Mouse (Mus musculus): ENCODE results near the gene Ctnnbip1.

- no peak for TF ChIP-seq MAX (IDR thresholded peaks at IDR 0.05)
- TF ChIP-seq CTCF (IDR thresholded peaks at IDR 0.05; ENCODE audit: control insufficient read depth, insufficient read depth, insufficient read length), result no peak
- no peak for TF ChIP-seq CEBPB (IDR thresholded peaks at IDR 0.05; ENCODE audit: low read depth)
- TF ChIP-seq MYOG (IDR thresholded peaks at IDR 0.05; ENCODE audit: control insufficient read depth, extremely low read depth, insufficient read length), result no peak
- no peak for TF ChIP-seq FOSL1 (IDR thresholded peaks at IDR 0.05; ENCODE audit: insufficient read depth, low read length, poor library complexity, severe bottlenecking)
- TF ChIP-seq MYOD1 (IDR thresholded peaks at IDR 0.05; ENCODE audit: control insufficient read depth, insufficient read length, low read depth), result no peak
Measured at GRCm38 (mm10) chr4:149550866-149551265, 32.8 kb downstream of the Ctnnbip1 start.

Data from C2C12 (cell line).